Mouse (Mus musculus) retina, embryonic 14.5 days (tissue): ENCODE data around the gene Tecpr1.
A peak's percentile ranks its signal among the peaks of the same experiment; 100 is the strongest.

Experiments used
- DNase-seq: peaks from one replicate; pipeline ENCODE4 v3.0.0-alpha.2; 2015; ENCODE audit warnings: low spot score

The Tecpr1 gene

GRCm38 (mm10) chr5:144251876-144252577 is 28.6 kb upstream of the Tecpr1 start:
- no peak for DNase-seq

DNA sequence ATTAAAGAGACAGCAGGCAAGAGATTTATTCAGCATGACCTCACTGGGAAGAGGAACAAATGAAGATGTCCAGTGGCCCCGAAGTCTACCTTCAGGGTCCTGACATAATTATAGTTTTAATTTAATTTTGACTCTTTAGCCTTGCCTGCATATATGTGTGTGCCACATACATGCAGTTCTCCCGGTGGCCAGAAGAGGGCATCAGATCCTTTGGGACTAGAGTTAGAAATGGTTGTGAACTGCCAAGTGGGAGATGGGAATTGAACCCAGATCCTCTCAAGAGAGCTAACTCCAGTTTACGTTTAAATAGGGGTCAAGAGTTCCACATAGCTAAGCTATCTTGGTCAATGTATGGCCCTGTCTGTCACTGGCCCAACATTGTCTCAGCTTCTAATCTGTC is 26.5 kb upstream of the Tecpr1 start:
- DNase-seq, result no peak

DNA sequence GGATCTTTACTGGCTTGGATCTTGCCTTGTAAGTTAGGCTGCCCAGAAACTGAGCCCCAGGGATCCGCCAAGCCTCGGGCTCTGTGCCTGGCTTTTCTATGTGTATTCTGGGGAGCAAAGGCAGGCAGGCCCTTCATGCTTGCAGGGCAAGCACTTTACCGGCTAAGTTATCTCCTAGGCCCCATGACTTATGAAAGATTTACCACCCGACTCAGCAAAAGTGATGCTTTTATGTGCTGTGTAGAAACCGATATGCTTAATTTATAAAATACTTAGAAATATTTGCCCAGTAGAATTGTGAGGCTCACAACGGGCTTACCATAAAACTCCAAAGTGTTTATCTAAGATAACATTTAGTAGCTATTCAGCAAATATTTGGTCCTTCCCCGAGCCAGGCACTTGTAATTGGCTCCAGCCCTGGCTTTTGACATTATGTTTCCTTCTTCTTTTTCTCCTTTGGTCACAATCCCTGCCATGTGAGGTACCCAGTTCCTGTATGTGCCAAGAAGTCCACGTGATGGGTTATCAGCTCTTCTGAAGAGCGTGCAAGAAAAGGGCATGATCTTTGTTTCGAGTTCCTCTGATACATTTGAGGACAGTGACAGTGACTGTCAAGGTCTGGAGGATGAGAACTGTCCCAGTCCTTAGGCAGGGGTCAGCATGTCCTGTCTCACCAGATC is 24.6 kb upstream of the Tecpr1 start:
- DNase-seq, result no peak

- no peak for DNase-seq
Measured at GRCm38 (mm10) chr5:144247307-144247706, 23.9 kb upstream of the Tecpr1 start.

- DNase-seq, result no peak
Measured at GRCm38 (mm10) chr5:144246669-144247068, 23.3 kb upstream of the Tecpr1 start.

- DNase-seq, result no peak
Measured at GRCm38 (mm10) chr5:144245592-144245991, 22.2 kb upstream of the Tecpr1 start.

- no peak for DNase-seq
Measured at GRCm38 (mm10) chr5:144243901-144244487, 20.6 kb upstream of the Tecpr1 start, which contains the start of gene Bri3. Gene Bri3 (plus strand): TSS chr5:144244437.

GRCm38 (mm10) chr5:144238969-144239368 is 15.6 kb upstream of the Tecpr1 start:
- no peak for DNase-seq

- DNase-seq, result no peak
Measured at GRCm38 (mm10) chr5:144234714-144235113, 11.3 kb upstream of the Tecpr1 start.

- DNase-seq, result no peak
Measured at GRCm38 (mm10) chr5:144234222-144234621, 10.8 kb upstream of the Tecpr1 start.

GRCm38 (mm10) chr5:144232531-144232930 is 9.1 kb upstream of the Tecpr1 start:
- no peak for DNase-seq

DNA sequence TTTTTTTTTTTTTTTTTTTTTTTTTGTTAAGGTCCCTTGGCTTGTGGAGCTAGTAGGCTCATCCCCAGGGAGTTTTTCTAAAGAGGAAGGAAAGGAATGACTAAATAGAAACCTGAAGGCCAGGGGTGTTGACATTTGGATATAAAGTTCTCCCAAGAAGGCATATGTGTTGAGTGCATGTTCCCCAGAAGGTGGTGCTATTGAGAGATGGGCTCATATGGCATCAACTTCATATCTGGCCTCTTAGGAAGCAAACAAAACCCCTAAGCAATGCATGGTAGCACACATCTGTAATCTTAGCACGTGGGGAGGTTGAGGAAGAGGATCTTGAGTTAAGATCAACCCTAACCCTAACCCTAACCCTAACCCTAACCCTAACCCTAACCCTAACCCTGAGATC is 8.0 kb upstream of the Tecpr1 start:
- DNase-seq, result peak; percentile 15

GRCm38 (mm10) chr5:144230216-144230615 is 6.8 kb upstream of the Tecpr1 start:
- no peak for DNase-seq

DNA sequence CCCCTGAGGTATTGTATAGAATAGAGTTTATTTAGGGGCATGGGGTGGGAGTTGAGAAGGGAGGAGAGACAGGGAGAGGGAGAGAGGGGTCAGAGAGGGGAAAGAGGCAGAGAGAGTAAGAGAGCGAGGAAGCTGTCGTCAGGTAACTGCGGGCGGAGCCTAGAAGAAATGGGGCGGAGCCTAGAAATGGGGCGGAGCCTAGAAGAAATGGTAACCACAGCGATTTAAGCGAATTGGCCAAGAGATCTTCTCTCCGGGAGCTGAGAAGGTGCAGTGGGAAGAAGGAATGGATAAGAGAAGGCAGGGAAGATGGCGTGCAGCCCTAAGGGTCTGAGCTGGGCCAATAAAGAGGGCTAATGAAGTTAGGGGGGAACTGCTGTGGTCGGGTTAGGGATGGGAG is 2.8 kb upstream of the Tecpr1 start:
- no peak for DNase-seq

- no peak for DNase-seq
Measured at GRCm38 (mm10) chr5:144223899-144224816, 743 bp upstream of the Tecpr1 start.

DNA sequence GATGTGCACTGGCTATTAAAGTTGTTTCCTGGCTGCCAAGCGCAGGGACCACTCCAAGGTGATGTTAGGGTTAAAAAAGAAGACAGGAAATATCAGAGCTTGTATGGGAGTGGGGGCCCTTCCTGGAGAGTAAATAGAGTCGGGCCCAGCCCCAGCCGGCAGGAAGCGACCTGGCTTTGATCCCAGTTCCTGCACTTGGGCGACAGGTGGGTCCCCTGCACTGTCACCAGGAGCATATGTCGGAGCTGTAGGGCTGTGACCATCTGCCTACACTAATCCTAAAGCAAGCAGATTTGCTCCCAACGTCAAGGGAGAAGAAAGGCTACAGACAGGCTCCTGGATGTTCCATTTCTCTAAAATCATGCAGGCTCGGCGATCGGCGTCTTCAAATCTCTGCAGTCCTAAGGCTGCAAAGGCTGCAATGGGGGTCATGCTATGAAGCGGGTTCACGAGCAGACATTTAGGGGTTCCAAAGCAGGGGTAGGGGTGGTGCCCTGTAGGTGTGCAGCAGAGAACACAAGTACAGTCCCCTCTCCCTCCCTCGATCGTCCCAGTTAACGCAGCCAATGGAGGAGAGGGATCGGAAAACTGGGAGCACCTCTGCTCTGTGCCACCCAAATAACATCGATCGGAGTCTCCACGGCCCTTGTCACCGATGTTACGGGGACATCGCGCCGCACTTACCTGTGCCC is 458 bp downstream of the Tecpr1 start:
- DNase-seq, result no peak

- no peak for DNase-seq
Measured at GRCm38 (mm10) chr5:144221305-144221704, 2.1 kb downstream of the Tecpr1 start.

GRCm38 (mm10) chr5:144219936-144220335 is 3.5 kb downstream of the Tecpr1 start:
- DNase-seq, result no peak

DNA sequence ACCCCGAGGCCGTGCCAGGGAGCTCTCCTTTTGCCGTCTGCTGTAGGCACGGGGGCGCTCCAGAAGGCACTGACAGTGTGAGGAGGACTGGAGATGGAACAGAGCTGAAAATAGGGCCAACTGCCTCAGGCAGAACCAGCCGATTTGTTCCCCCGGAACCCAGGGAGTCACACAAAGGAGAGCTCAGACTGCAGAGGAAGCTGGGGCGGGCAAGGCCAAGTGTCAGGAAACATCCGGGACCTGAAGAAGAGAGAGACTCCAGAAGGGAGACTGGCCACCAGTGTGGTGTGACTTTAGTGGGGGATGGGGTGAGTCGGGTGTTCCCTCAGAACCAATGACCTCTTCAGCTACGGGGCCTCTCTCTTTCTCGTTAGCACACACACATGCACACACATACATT is 4.1 kb downstream of the Tecpr1 start:
- DNase-seq, result no peak

DNA sequence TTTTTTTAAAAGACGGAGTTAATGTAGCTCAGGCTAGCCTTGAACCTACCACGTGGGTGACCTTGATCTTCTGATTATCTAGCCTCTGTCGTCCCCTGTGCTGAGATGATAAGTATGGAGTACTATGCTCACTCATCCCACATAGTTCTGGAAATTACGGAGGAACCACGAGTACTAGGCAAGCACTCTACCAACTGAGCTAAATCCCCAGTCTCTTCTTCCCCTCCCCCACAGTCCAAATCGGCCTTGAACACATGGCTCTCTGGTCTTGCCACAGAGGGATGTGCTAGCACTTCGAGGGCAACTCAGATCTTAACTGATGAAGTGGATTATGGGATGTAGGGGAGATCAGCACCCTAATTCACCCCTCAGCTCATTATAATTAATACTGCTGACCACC is 5.4 kb downstream of the Tecpr1 start:
- no peak for DNase-seq

GRCm38 (mm10) chr5:144215992-144216391 is 7.4 kb downstream of the Tecpr1 start:
- DNase-seq, result no peak

DNA sequence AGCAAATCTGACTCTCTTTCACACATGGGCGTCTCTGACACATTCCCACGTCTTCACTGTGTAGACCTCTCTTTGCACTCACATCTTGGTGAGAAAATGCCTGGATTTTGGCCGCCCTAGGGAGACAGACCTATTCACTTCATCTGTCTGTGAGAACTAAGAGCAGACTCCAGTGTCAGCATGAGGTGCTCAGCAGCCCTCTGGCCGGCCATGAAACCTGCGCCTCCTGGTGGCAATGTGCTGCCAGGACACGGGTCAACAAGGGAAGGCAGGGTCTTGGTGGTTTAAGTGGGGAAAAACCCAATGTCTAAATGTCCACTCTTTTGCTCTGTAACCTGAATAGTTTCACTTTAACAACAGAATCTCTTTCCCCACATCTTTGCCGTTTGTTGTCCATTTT is 9.0 kb downstream of the Tecpr1 start:
- DNase-seq, result peak; percentile 81
